Mouse (Mus musculus) heart, postnatal 0 days (tissue): Measurements from ENCODE around the gene Esrrg. TPM values are rescaled to one million over a fixed set of nuclear protein-coding genes. Genes with fewer than 3 reads are reported as not detected.
A peak's percentile ranks its signal among the peaks of the same experiment; 100 is the strongest.

Source experiments
- ATAC-seq: fragments of 200-750 bp; cut with Nextera tagmentation; 2 replicates; pipeline ENCODE4 v1.8.0; 2017; ENCODE audit warnings: low read depth, moderate number of reproducible peaks, moderate library complexity; ENCODE audit not compliant: insufficient read depth
- DNase-seq: peaks from one replicate; pipeline ENCODE4 v3.0.0-alpha.2; 2016; ENCODE audit warnings: low spot score
- H3K27ac ChIP-seq: fragments of 300-500 bp; sonication (generic); 2 replicates; pipeline ENCODE4 v1.5.1; 2014; ENCODE audit warnings: low read depth, mild to moderate bottlenecking
- H3K27me3 ChIP-seq: fragments of 300-500 bp; sonication (generic); 2 replicates; pipeline ENCODE4 v1.6.1; 2014; ENCODE audit warnings: low read length, mixed read lengths; ENCODE audit not compliant: control insufficient read depth, insufficient read depth
- H3K36me3 ChIP-seq: fragments of 300-500 bp; sonication (generic); replicated peaks from 2 replicates; pipeline ENCODE4 v1.6.1; 2014; ENCODE audit warnings: low read length, mixed read lengths; ENCODE audit not compliant: control insufficient read depth, insufficient read depth
- H3K4me1 ChIP-seq: fragments of 300-500 bp; sonication (generic); 2 replicates; pipeline ENCODE4 v1.6.1; 2014; ENCODE audit warnings: antibody characterized with exemption; ENCODE audit not compliant: control insufficient read depth, insufficient read depth
- H3K4me2 ChIP-seq: fragments of 300-500 bp; sonication (generic); 2 replicates; pipeline ENCODE4 v1.6.1; 2014; ENCODE audit warnings: low read depth, mild to moderate bottlenecking, low read length, moderate library complexity
- H3K4me3 ChIP-seq: fragments of 300-500 bp; sonication (generic); 2 replicates; pipeline ENCODE4 v1.5.1; 2014; ENCODE audit warnings: low read depth, low read length
- H3K9ac ChIP-seq: fragments of 300-500 bp; sonication (generic); replicated peaks from 2 replicates; pipeline ENCODE4 v1.6.1; 2014; ENCODE audit warnings: low read depth, low read length, mixed read lengths
- H3K9me3 ChIP-seq: fragments of 300-500 bp; sonication (generic); replicated peaks from 2 replicates; pipeline ENCODE4 v1.6.1; 2016; ENCODE audit warnings: low read length; ENCODE audit not compliant: control insufficient read depth
- CTCF ChIP-seq: IDR thresholded peaks from 2 replicates; pipeline ENCODE4 v1.5.1; 2016; ENCODE audit warnings: antibody characterized with exemption, control low read depth, low read depth
- EP300 ChIP-seq: IDR thresholded peaks from 2 replicates; pipeline ENCODE4 v1.6.1; 2016; ENCODE audit warnings: antibody characterized with exemption, low read depth
- WGBS: fragments of 180-500 bp; shearing (Covaris S2); extraction: QIAGEN DNeasy Blood & Tissue Kit; methylation state at CpG from one replicate; pipeline ENCODE4 v1.1.7; 2014; 5-methylcytosine and 5-hydroxymethylcytosine counted together
- polyA plus RNA-seq: library from polyadenylated mRNA; unstranded; fragments of >200 nt; fragmentation: Nextera tagmentation; extraction: Ambion mirVana; gene quantifications from 2 replicates; pipeline ENCODE4 v1.2.1, GENCODE M21; 2015
- total RNA-seq: library from RNA; depleted of rRNA; stranded (reverse); fragments of >200 nt; gene quantifications from 2 replicates; pipeline ENCODE4 v1.2.3, GENCODE M21; 2014; ENCODE audit warnings: low replicate concordance

Gene Esrrg
- total and polyA plus RNA-seq, 2 experiments from 2014 or later: 11.5 to 16.8 TPM

GRCm38 (mm10) chr1:188080261-188080875, 471.8 kb downstream of the Esrrg start:
- TF ChIP-seq EP300 (no peak), CTCF (no peak)
- Histone ChIP-seq H3K27me3 (no peaks in the 10 kb centered on the region), H3K36me3 (no peaks in the 10 kb centered on the region), H3K9ac (no peak overlapping the region), H3K4me2 (no peak overlapping the region), H3K27ac (no peak overlapping the region), H3K4me3 (no peak overlapping the region), H3K4me1 (peaks cover 25% of the 10 kb centered on the region; the same call in 1 of the 2 replicates), H3K9me3 (no peaks in the 10 kb centered on the region)
- ATAC-seq: 0 out of 2 replicates have a peak, but pooled peaks have one; percentile 51
- WGBS: 46% methylated on average over 12 of the region's 12 CpGs
- no peak for DNase-seq

GRCm38 (mm10) chr1:188082665-188083640, 474.4 kb downstream of the Esrrg start:
- 76% methylated on average over 18 of the region's 18 CpGs for whole genome bisulfite sequencing
- no peak overlapping the region for H3K4me3 ChIP-seq
- no peak for ATAC-seq
- no peak overlapping the region for H3K9ac ChIP-seq
- no peak for DNase-seq
- no peaks in the 10 kb centered on the region for H3K9me3 ChIP-seq
- no peaks in the 10 kb centered on the region for H3K27me3 ChIP-seq
- TF ChIP-seq CTCF: no peak
- TF ChIP-seq EP300: no peak
- no peaks in the 10 kb centered on the region for H3K36me3 ChIP-seq
- no peak overlapping the region for H3K4me2 ChIP-seq
- peaks cover 18% of the 10 kb centered on the region; the same call in 1 of the 2 replicates for H3K4me1 ChIP-seq
- H3K27ac ChIP-seq: no peak overlapping the region

- H3K4me1 ChIP-seq: peaks cover 3% of the 10 kb centered on the region; the same call in 1 of the 2 replicates
- TF ChIP-seq CTCF: 0 out of 2 replicates have a peak, but pooled peaks have one; percentile 9
- TF ChIP-seq EP300: no peak
- H3K27me3 ChIP-seq: no peaks in the 10 kb centered on the region
- peaks cover 4% of the 10 kb centered on the region; the same call in 1 of the 2 replicates for H3K36me3 ChIP-seq
- H3K9ac ChIP-seq: no peak overlapping the region
- H3K9me3 ChIP-seq: no peaks in the 10 kb centered on the region
- no peak overlapping the region for H3K4me3 ChIP-seq
- H3K27ac ChIP-seq: no peak overlapping the region
- no peak overlapping the region for H3K4me2 ChIP-seq
- WGBS: 61% methylated on average over 13 of the region's 13 CpGs
- DNase-seq (no peak), ATAC-seq (no peak)
Measured at GRCm38 (mm10) chr1:188085116-188085879, 476.7 kb downstream of the Esrrg start.

GRCm38 (mm10) chr1:188093724-188094123, 485.1 kb downstream of the Esrrg start:
- Histone ChIP-seq H3K9me3 (no peaks in the 10 kb centered on the region), H3K27ac (peak overlapping the region; percentile 31), H3K9ac (no peak overlapping the region), H3K27me3 (no peaks in the 10 kb centered on the region), H3K4me3 (no peak overlapping the region), H3K36me3 (peaks cover 4% of the 10 kb centered on the region; the same call in 1 of the 2 replicates), H3K4me1 (peaks cover 9% of the 10 kb centered on the region; the same call in 1 of the 2 replicates), H3K4me2 (no peak overlapping the region)
- TF ChIP-seq CTCF (no peak), EP300 (no peak)
- WGBS: 31% methylated on average over 3 of the region's 3 CpGs
- no peak for DNase-seq
- peak; percentile 41; the same call in 1 of the 2 replicates for ATAC-seq

GRCm38 (mm10) chr1:188101832-188102231, 493.2 kb downstream of the Esrrg start:
- WGBS: 22% methylated on average over 7 of the region's 7 CpGs
- peak overlapping the region; percentile 7; the same call in 1 of the 2 replicates for H3K27ac ChIP-seq

More at GRCm38 (mm10) chr1:188101832-188102231, 493.2 kb downstream of the Esrrg start:
- no peak overlapping the region for H3K9ac ChIP-seq
- H3K36me3 ChIP-seq: no peaks in the 10 kb centered on the region
- H3K27me3 ChIP-seq: no peaks in the 10 kb centered on the region
- H3K4me1 ChIP-seq: peaks cover 18% of the 10 kb centered on the region
- DNase-seq (no peak), ATAC-seq (no peak)
- no peak overlapping the region for H3K4me2 ChIP-seq
- no peak for TF ChIP-seq CTCF
- no peak for TF ChIP-seq EP300
- no peaks in the 10 kb centered on the region for H3K9me3 ChIP-seq
- no peak overlapping the region for H3K4me3 ChIP-seq
